Mouse (Mus musculus) left cerebral cortex, adult 18-20 months (tissue): ENCODE data around the gene Cnot10. TPM values are rescaled to one million over a fixed set of nuclear protein-coding genes. Genes with fewer than 3 reads are reported as not detected.

Experiments used
- DNase-seq, 2 experiments: peaks; one replicate each; pipeline ENCODE4 v3.0.0; 2021 to 2022; ENCODE audit warnings: low spot score in 2 of 2, mixed read lengths in 1 of 2
- total RNA-seq, 2 experiments: library from RNA; stranded (reverse); gene quantifications; 2 replicates each; pipeline ENCODE4 v1.2.3; 2021

The Cnot10 gene
- total RNA-seq, 2 experiments from 2014 or later = 45.2 to 45.3 TPM

DNA sequence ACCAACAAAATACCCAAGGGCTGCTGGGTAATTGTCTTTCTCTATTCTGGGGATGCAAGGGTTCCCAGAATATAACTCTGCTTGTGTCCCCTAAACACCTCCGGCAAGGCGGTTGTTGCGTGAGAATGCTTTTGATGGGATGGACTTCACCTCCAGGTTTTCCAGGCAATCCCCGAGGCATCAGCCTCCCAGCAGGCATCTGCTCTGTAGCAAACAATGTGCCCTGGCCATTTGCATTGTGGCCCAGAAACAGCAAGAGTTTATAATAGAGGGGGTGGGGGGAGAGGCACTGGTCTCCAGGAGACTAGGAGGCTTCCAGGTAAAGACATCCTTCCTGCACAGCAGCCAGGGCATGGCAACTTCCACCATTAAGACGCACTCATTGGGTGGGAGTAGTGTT, 90.9 kb downstream of the Cnot10 start:
- DNase-seq = no peak

- DNase-seq = no peak
These were observed 91.5 kb downstream of the Cnot10 start for GRCm38 (mm10) chr9:114548496-114548895.

GRCm38 (mm10) chr9:114547643-114548077, 92.3 kb downstream of the Cnot10 start:
- DNase-seq = no peak

DNA sequence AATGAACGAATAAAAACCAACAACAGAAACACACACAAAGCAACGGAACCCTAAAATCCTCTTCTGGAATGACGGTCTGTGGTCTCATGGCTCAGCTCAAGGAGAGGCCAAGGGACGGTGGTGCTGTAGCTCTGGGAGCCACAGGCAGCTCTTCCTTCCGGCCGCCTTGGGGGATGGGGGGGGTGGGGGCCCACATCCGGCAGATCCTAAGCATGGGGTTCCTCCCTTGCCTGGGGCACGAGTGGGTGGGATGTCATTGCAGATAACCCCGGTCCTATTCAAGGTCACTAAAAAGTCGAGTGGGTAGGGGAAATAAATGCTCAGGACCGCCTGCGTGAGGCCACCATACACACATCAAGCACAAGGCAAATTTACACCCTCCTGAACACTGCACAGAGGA, 93.2 kb downstream of the Cnot10 start:
- no peak for DNase-seq

DNA sequence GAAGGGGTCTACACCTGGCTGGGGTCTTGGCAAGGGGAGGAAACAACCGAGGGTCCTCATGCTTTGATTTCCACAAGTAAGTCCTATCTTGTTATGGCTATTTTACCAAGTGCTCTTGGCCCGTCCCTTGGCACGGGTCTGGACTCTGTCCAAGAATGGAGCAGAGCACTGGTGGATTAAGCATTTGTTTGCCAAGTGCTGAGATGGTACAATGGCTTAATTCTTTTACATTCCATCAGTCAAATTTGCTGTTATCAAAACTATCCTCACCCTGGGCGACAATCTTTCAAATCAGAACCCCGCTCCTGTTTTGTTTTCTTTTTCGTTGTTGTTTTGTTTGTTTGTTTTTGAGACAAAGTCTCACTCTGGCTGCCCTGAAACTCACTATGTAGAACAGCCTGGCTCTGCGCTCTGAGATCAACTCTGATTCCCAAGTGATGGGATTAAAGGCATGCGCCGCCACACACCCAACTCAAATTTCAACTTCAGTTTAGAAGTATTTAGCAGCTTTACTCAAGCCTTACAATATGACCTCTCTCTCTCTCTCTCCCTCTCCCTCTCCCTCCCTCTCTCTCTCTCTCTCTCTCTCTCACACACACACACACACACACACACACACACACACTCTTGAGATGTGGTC, 95.1 kb downstream of the Cnot10 start:
- DNase-seq = no peak

- DNase-seq = no peak
These were observed 95.9 kb downstream of the Cnot10 start for GRCm38 (mm10) chr9:114543882-114544753.

- DNase-seq = no peak
These were observed 98.7 kb downstream of the Cnot10 start for GRCm38 (mm10) chr9:114541279-114541741.

DNA sequence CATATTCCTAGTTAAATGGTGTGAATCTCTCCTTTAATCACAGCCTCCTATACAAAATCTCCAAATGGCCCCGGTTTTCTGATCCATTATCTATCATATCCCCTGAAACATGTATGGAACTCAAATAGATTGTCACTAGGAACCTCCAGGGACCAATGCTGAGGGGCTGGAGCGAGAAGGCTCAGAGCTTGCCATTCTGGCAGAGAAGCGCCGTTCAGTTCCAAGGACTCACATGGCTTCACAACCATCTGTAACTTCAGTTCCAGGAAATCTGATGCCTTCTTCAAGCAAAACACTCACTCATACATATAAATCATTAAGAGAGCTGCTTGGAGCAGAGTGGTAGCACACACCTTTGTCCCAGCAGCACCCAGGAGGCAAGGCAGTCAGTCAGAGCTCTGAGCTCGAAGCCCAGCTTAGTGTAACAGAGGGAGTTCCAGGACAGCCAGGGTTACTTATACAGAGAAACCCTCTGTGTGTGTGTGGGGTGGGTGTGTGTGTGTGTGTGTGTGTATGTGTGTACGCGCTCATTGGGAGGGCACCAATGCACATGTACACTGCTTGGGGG, 100.9 kb downstream of the Cnot10 start:
- no peak for DNase-seq

- DNase-seq = no peak
These were observed 103.4 kb downstream of the Cnot10 start for GRCm38 (mm10) chr9:114536628-114537027.

Other genes starting within 250 kb of the Cnot10 start
- gene Crtap, start 249.5 kb downstream of the Cnot10 start, total RNA-seq = 1 to 10 TPM; 5.7 to 6.6 TPM
- 10 to 100 TPM; 23.3 to 25.5 TPM for gene Glb1, start 239.1 kb downstream of the Cnot10 start, total RNA-seq
- 10 to 100 TPM; 12.9 to 13.4 TPM for gene Tmppe, start 239.1 kb downstream of the Cnot10 start, total RNA-seq
- not detected for gene Ccr4, start 135.3 kb downstream of the Cnot10 start, total RNA-seq
- gene C130032M10Rik, start 124.5 kb downstream of the Cnot10 start, total RNA-seq = not detected
- under 1 TPM; 0.84 to 0.95 TPM for gene Trim71, start 75.8 kb downstream of the Cnot10 start, total RNA-seq
- gene Dync1li1, start 48.6 kb upstream of the Cnot10 start, total RNA-seq = 10 to 100 TPM; 93.8 to 96.2 TPM
- gene Cmtm6, start 90.9 kb upstream of the Cnot10 start, total RNA-seq = 10 to 100 TPM; 20.2 to 23.7 TPM
- gene Cmtm7, start 141.7 kb upstream of the Cnot10 start, total RNA-seq = 1 to 10 TPM; 3.6 to 5.0 TPM
- 1 to 10 TPM; 1.5 to 1.9 TPM for gene Cmtm8, start 204.0 kb upstream of the Cnot10 start, total RNA-seq